Mouse (Mus musculus) gastrocnemius, postnatal 10 days (tissue): ENCODE results near the gene Neurog2. TPM values are rescaled to one million over a fixed set of nuclear protein-coding genes. Genes with fewer than 3 reads are reported as not detected.
A peak's percentile ranks its signal among the peaks of the same experiment; 100 is the strongest.

Experiments
- DNase-seq: peaks from one replicate; pipeline ENCODE4 v3.0.0; 2021; ENCODE audit warnings: mixed read lengths
- long read RNA-seq, 2 experiments: library from polyadenylated mRNA; stranded (forward); transcript quantifications; one replicate each; pipeline ENCODE4 v2.0.0; 2021
- total RNA-seq, 2 experiments: library from RNA; stranded (reverse); gene quantifications; 2 replicates each; pipeline ENCODE4 v1.2.3; 2021

The Neurog2 gene
- not detected for total RNA-seq
- long read RNA-seq, experiment 1: 0 reads
- long read RNA-seq, experiment 2: 0 reads

DNA sequence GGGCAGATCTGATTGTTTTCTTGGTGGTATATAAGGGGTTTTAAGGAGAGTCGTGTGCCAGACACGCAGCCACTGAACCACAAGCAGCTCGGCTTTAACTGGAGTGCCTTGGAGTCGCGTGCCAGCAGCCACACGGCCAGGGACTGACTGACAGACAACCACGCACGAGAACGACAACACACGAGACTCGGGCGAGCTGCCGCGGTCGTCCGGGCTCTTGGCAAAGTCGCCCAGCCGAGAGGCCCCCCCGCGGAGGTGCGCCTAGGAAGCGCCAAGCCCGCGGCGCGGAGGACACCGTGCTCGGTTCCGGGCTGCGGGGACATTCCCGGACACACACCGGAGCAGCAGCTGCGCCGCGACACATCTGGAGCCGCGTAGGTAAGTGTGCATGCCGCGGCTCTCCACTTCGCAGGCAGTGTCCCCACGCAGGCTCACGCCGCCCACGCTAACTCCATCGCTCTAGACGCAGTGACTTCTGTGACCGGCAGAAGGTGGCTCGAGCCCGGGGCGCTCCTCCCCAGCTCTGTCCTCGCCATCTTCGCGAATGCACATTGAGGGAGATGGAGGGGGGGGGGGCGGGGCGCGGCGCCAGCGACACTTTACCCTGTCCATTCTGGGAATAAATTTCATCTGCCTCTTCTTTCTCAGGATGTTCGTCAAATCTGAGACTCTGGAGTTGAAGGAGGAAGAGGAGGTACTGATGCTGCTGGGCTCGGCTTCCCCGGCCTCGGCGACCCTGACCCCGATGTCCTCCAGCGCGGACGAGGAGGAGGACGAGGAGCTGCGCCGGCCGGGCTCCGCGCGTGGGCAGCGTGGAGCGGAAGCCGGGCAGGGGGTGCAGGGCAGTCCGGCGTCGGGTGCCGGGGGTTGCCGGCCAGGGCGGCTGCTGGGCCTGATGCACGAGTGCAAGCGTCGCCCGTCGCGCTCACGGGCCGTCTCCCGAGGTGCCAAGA, at the start of gene Neurog2:
Gene Neurog2 (plus strand): TSS at position 56 of the 953 bp plus-strand sequence.
- DNase-seq: peak; percentile 26

DNA sequence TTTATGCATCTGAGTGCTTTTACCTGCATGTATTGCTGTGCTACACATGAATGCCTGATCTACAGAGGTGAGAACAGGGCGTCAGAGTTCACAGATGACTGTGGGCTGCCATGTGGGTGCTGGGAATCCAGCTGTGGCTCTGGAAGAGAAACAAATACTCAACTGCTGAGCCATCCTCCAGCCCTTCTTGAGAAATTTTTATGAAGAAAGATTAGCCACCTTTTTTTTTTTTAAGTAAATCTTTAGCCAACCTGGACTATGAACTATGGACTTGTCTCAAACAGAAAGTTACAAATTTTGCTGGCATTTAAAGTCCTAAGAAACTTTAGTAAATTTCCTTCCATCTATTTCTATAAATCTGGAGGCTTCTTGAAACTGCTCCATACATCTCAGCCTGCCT, 35.8 kb upstream of the Neurog2 start:
- no peak for DNase-seq

DNA sequence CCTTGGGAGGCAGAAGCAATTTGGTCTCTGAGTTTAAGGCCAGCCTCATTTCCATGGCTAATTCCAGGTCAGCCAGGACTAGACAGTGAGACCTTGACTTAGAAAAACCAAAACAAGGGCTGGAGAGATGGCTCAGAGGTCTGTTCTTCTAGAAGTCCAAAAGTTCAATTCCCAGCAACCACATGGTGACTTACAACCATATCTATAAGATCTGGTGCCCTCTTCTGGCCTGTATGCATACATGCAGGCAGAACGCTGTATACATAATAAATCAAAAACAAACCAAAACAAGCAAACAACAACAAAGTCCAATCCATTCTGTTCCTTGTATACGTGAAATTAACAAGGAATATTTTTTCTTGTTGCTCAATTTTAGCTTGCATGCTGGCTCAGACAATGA, 24.8 kb upstream of the Neurog2 start:
- DNase-seq: no peak

- DNase-seq: peak; percentile 81
Measured at GRCm38 (mm10) chr3:127625296-127625695, 7.6 kb upstream of the Neurog2 start.

DNA sequence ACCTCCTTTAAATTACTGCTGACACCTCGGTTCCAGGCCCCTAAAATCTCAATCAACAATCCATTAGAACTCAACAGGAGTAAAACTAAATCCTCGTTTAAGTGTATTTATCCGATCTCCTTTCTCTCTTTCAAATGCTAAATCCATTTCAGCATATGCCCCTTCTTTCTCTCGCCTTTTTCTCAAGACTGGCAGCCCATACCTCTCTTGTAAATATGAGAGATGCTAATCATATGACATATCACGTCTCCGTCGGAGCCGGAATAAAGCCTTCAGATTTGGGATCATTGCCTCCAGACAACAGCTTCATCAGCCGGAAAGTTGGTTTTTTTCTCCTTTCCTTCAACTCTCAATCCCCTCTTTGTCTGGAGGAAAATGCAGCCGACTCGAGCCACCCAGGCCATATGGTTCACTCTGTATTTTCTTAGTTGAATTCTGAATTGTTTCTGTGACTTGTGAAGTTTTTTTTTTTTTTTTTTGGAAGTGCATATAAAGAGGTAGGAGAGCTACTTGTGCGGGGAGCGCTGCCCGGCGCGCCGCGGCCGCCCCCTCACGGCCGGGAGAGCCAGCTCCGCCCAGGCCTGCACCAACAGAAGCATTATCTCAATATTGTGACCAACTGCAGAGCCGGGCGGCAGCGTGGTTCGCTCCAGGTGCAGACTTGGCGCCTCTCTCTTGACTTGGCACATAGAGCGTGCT, 7.1 kb upstream of the Neurog2 start:
- DNase-seq: no peak

DNA sequence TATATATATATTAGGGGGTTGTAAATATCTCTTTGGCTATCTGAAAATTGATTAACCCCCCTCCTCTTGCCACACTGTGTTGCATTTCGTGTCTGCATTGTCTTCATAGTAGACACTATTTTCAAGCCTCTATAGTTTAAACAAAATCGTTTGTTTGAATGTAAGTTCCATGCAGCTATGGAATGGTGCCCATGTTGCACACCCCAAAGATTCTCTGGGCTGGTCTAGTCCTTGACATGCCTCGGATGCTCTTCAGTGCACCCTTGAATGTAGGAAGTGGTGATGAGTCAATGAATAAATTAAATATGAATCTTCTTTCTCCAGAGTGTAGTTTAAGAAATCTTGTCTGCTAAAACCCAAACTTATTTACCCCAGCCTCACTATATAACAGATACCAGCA, 6.4 kb upstream of the Neurog2 start:
- DNase-seq: no peak

GRCm38 (mm10) chr3:127627151-127627955, 5.6 kb upstream of the Neurog2 start:
- no peak for DNase-seq

- DNase-seq: no peak
Measured at GRCm38 (mm10) chr3:127627956-127628310, 5.0 kb upstream of the Neurog2 start.

DNA sequence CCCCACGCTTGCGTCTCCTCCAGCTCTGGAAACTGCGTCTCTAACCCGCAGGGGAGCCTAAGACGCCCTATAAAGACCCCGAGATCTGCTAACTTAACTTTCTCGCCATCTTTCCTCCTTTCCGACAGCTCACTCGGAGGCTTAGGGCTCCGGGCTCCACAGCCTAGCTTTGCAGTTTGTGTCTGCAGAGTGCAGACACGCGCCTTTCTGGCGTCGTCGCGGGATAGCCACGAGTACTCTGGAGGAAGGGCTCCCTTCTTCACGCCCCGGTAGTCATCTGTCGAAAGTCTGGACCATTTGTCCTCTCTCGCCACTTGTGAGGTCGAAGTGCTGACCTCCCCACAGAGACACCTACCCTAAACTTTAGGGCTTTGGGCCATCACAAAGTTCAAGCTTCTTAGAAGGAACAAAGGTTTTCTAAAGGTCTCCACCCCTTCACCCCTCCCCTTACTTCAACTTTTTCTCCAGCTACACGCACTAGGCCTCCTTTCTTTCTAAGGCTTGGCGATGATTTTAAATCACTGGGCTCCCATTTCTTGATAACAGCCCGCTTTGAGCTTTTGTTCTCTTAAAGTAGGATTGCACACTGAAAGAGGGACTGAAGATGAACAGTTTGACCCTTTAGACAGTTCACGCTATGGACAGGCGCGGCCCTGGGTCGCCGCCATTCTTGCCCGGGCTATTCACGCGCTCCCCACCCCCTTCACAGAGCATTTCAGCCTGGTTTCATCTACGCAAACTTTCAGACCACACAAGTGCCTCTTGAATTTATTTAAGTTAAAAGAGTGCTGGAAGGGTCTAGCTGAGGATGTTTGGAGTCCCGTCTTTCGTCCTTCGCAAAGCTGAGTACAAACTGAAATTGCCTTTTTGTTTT, 4.4 kb upstream of the Neurog2 start:
- DNase-seq: no peak

DNA sequence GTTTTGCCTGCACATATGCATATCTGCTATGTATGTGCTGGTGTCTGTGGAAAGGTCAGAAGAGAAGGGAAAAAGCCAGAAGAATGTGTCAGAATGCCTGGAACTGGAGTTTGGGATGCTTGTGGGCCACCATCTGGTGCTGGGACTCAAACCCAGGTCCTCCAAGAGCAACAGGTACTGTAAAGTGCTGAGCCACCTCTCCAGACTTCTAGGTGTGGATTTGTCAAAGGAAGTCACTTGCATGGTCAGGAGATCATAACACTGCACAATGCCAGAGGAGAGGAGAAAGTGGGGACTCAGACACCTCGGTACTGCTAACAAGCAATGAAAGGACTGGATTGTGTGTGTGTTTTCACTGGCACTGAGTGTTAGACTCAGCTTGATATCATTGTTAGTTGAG, 2.7 kb upstream of the Neurog2 start:
- no peak for DNase-seq

DNA sequence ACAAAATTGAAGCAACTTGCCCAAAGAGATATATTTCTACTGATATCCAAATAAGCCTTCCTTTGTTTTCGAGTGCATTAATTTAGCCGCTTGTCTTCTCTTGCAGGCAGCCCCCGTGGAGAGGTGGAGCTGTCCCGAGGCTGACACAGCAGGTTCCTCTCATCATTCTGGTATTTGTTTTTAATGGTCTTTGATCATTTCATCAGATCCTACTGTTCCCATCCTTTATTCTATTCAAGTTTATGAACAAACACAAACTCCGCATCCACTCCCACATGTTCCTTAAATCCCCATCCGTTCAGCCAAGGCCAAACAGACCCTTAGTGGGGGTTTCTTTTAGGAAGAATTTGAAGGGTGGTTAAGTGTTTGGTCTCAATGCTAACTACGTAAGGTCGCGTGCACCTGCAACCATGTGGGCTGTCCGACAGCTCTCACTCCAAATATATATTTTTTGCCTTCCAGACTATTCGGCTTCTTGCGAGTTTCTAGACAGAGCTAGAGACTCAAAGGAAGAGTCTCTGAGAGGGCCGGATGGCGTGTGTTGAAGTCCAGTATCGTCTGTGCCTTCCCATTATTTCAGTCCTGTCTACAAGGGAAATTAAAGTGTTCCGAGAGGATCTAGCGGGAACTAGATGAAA, 2.1 kb upstream of the Neurog2 start:
- no peak for DNase-seq

DNA sequence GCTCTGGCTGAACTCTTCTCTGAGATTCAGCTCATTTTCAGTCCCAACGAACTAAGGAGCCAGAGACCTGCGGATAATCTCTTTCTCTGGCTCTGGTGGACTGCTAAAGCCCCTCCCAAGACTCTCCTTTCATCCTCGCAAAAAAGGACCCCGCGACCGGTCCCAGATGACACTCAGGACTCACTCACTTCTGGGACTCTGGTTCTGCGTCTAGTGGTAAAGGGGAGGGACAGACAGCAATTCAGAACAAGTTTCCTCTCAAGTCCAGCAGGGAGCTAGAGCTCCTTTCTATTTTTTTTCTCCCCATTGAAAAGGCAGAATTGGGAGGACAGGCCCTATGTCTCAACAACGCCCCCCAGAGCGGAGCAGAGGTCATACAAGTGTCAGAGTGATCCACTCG, 1.4 kb upstream of the Neurog2 start:
- DNase-seq: no peak

GRCm38 (mm10) chr3:127632531-127632930, 404 bp upstream of the Neurog2 start:
- DNase-seq: no peak

DNA sequence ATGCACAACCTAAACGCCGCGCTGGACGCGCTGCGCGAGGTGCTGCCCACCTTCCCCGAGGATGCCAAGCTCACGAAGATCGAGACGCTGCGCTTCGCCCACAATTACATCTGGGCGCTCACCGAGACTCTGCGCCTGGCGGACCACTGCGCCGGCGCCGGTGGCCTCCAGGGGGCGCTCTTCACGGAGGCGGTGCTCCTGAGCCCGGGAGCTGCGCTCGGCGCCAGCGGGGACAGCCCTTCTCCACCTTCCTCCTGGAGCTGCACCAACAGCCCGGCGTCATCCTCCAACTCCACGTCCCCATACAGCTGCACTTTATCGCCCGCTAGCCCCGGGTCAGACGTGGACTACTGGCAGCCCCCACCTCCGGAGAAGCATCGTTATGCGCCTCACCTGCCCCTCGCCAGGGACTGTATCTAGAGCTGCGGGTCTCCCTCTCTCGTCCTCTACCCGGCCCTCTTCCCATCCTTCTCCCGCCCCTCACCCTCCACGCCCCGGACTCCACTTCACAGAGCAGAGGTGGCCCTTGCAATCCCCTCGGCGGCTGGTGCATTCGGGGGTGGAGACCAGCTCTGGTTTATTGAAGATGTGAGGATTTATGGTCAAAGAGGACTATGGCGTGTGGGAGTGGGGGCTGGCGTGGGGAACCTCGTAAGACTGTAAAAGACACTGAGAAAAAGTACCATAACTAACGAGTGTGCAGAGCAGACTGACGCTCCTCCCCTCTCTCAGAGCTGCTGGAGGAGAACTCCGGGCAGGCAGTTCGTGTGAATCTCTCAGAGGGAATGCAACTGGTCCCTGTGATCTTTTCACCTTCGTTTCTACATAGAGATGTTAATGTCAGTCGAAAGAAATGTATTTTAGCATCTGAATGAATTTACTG, 1.4 kb downstream of the Neurog2 start:
- peak; percentile 82 for DNase-seq

GRCm38 (mm10) chr3:127634984-127635349, 2.0 kb downstream of the Neurog2 start:
- no peak for DNase-seq

DNA sequence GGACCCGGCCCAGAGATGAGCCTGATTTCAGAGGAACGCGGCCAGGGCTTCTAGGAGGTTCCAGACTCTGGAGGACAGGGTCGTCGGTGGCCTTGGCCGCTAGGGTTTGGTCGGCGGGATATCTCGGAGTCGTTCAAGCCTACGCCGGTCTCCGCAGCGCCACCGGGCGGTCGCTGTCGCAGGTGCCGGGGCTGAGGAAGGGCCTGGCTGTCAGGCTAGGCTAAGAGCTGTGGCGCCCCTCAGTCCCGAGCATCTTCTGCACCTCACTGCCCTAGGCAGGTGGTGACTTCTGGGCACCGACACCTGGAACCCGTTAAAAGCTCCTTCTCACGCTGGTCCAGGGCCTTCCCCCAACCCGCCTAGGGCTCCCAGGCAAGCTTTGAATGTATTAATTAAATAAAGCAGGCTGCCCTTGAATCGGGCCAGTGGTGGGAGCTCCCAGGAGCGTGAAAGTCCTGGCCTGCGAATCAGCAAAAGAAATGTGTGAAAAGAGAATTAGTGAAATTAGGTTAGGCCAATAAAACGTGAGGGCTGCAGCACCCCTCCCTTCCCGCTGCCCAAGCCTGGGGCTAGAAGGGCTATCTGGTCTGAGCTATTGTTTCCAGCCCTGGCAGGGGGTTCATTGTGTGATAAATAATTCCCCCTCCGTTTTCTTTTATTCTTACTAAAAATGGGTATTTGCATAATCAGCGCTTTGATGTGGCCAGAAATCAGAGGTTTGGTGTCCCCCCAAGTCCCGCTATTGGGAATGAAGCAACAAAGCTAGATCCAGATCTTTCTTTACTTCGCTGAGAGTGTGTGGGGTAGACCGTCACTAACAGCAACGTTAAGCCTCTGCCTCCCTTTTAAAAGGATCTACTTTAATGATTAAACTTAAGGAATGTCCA, 7.2 kb downstream of the Neurog2 start:
- peak; percentile 57 for DNase-seq

DNA sequence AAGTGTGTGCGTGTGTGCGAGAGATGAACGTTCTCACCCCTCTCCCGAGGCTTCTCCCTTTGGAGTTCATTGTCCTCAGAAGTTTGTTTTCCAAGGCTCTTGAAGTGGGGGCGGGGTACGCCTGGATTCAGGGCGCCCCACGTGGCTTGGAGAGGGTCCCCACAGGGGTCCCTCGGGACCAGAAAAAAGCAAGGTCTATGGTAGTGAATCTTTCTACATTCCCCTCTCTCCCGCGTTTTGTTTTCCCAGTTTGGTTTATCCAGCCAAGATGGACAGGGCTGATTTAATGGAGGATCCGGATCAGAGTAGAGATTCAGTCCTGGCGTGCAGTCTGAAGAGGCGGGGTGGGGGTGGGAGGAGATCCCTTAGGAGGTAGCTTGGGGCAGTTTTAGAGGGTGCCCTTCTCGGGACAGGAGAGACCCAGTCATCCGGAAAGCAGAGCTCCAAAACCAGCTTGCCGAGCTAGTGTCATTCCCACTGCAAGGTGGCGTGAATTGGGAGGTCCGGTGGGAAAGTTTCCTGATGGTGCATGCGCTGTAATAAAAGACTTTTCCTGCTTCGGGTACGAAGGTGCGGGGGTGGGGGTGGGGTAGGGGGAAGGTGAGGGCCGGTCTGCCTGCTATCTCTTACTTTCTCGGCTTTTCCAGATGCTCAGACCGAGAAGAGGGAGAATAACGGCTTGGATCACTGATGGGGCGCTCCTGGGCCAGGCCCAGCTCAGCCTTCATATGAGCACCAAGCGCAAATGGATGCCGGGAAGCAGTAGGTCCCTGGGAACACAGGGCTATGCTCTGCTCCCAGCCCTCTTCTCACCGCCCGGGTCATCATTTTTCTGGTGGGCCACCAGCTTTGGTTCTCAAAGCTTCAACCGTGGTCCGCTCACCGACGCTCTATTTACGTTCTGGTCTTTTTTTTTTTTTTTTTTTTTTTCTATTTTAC, 8.1 kb downstream of the Neurog2 start:
- no peak for DNase-seq

DNA sequence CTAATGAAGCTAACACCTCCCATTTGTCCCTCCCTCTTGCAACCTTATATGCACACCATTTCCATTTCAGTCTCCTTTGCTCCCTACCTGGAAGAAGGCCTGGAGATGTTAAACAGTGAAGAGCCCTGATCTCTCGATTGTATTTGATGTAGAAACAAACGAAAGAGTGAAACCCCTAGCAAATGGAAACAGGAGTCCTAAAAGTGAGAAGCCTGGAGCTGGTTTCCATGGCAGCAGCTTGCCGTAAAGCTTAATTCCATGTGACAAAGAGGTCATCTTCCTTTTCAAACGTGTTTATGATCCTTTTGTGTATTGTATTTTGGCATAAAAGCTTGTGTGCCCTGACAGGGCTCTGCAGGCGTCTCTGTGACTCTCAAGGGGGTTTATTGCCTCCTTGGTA, 9.3 kb downstream of the Neurog2 start:
- no peak for DNase-seq
